Mouse (Mus musculus): ENCODE results near the gene Igfbp6. TPM values are rescaled to one million over a fixed set of nuclear protein-coding genes. Genes with fewer than 3 reads are reported as not detected.

Igfbp6 gene
- 0.17 and 0.57 TPM in 2 replicates for polyA plus RNA-seq (2014; fragmentation: Nextera tagmentation; extraction: Ambion mirVana)

DNA sequence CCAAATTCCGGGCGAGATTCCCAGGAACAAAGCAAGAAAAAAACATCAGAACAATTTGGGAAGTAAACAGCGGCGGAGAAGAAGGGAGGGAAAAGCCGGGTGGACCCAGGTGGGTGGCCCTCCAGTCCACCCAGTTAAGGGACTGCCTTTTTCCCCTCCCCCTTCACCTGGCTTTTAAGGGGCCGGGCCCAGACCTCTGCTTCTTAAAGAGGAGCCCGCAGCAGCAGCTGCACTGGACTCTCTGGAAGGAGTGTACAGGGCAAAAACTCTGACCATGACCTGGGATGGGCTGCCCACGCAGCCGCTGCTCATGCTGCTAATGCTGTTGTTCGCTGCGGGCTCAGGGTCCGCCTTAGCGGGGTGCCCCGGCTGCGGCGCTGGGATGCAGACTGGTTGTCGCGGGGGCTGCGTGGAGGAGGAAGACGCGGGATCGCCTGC, at the start of gene Igfbp6:
Igfbp6 (plus strand) TSS at position 89 of the 438 bp plus-strand sequence.
- Histone ChIP-seq H3K9me3 (ENCODE audit: control insufficient read depth, low read length) (no peaks in the 10 kb centered on the region), H3K27me3 (ENCODE audit: control insufficient read depth, insufficient read depth, low read length) (peaks cover 30% of the 10 kb centered on the region), H3K4me3 (ENCODE audit: low read depth, low read length) (peak within 1 kb of the TSS; percentile 9; the same call in 1 of the 2 replicates), H3K4me1 (ENCODE audit: control insufficient read depth, insufficient read depth, low read length) (peaks cover 3% of the 10 kb centered on the region; the same call in 1 of the 2 replicates), H3K27ac (replicated peaks; ENCODE audit: low read depth, low read length) (no peak within 1 kb of the TSS), H3K9ac (ENCODE audit: low read length) (peak within 1 kb of the TSS; percentile 38), H3K36me3 (ENCODE audit: control insufficient read depth, insufficient read depth, low read length) (no peaks in the 10 kb centered on the region), H3K4me2 (ENCODE audit: low read depth, severe bottlenecking) (peak within 1 kb of the TSS; percentile 46)
- DNase-seq (ENCODE audit: low spot score) (no peak), ATAC-seq (ENCODE audit: insufficient number of reproducible peaks, low FRiP score, low TSS enrichment, low read depth) (no peak)
- WGBS, result 5% methylated on average over 22 of the region's 22 CpGs

GRCm38 (mm10) chr15:102094988-102095387, 49.2 kb upstream of the Igfbp6 start:
- ATAC-seq (ENCODE audit: insufficient number of reproducible peaks, low FRiP score, low TSS enrichment, low read depth) (no peak), DNase-seq (ENCODE audit: low spot score) (no peak)
- no peaks in the 10 kb centered on the region for H3K27me3 ChIP-seq (ENCODE audit: control insufficient read depth, insufficient read depth, low read length)
- peaks cover 13% of the 10 kb centered on the region; the same call in 1 of the 2 replicates for H3K4me1 ChIP-seq (ENCODE audit: control insufficient read depth, insufficient read depth, low read length)
- 87% methylated on average over 16 of the region's 16 CpGs for WGBS
- no peak overlapping the region for H3K4me2 ChIP-seq (ENCODE audit: low read depth, severe bottlenecking)
- no peak overlapping the region for H3K27ac ChIP-seq (replicated peaks; ENCODE audit: low read depth, low read length)
- no peak overlapping the region for H3K9ac ChIP-seq (ENCODE audit: low read length)
- H3K9me3 ChIP-seq (ENCODE audit: control insufficient read depth, low read length), result no peaks in the 10 kb centered on the region
- no peak overlapping the region for H3K4me3 ChIP-seq (ENCODE audit: low read depth, low read length)
- peaks cover 54% of the 10 kb centered on the region for H3K36me3 ChIP-seq (ENCODE audit: control insufficient read depth, insufficient read depth, low read length)

GRCm38 (mm10) chr15:102097147-102097915, 46.8 kb upstream of the Igfbp6 start:
- DNase-seq (ENCODE audit: low spot score) (no peak), ATAC-seq (ENCODE audit: insufficient number of reproducible peaks, low FRiP score, low TSS enrichment, low read depth) (no peak)
- 88% methylated on average over 8 of the region's 8 CpGs for WGBS
- Histone ChIP-seq H3K9me3 (ENCODE audit: control insufficient read depth, low read length) (no peaks in the 10 kb centered on the region), H3K27ac (replicated peaks; ENCODE audit: low read depth, low read length) (peak overlapping the region; percentile 32), H3K4me2 (ENCODE audit: low read depth, severe bottlenecking) (no peak overlapping the region), H3K9ac (ENCODE audit: low read length) (no peak overlapping the region), H3K4me3 (ENCODE audit: low read depth, low read length) (no peak overlapping the region), H3K36me3 (ENCODE audit: control insufficient read depth, insufficient read depth, low read length) (peaks cover 36% of the 10 kb centered on the region), H3K4me1 (ENCODE audit: control insufficient read depth, insufficient read depth, low read length) (peaks cover 32% of the 10 kb centered on the region), H3K27me3 (ENCODE audit: control insufficient read depth, insufficient read depth, low read length) (no peaks in the 10 kb centered on the region)

- H3K27ac ChIP-seq (replicated peaks; ENCODE audit: low read depth, low read length), result peak overlapping the region; percentile 32
- H3K36me3 ChIP-seq (ENCODE audit: control insufficient read depth, insufficient read depth, low read length), result peaks cover 29% of the 10 kb centered on the region
Measured at GRCm38 (mm10) chr15:102097991-102098555, 46.1 kb upstream of the Igfbp6 start.

GRCm38 (mm10) chr15:102099260-102099659, 44.9 kb upstream of the Igfbp6 start:
- Histone ChIP-seq H3K4me1 (ENCODE audit: control insufficient read depth, insufficient read depth, low read length) (peaks cover 51% of the 10 kb centered on the region), H3K9me3 (ENCODE audit: control insufficient read depth, low read length) (no peaks in the 10 kb centered on the region), H3K9ac (ENCODE audit: low read length) (no peak overlapping the region; the same call in 1 of the 2 replicates), H3K27me3 (ENCODE audit: control insufficient read depth, insufficient read depth, low read length) (no peaks in the 10 kb centered on the region), H3K4me3 (ENCODE audit: low read depth, low read length) (no peak overlapping the region; the same call in 1 of the 2 replicates), H3K27ac (replicated peaks; ENCODE audit: low read depth, low read length) (no peak overlapping the region), H3K36me3 (ENCODE audit: control insufficient read depth, insufficient read depth, low read length) (peaks cover 23% of the 10 kb centered on the region), H3K4me2 (ENCODE audit: low read depth, severe bottlenecking) (peak overlapping the region; percentile 72; the same call in 1 of the 2 replicates)
- WGBS, result 31% methylated on average over 5 of the region's 5 CpGs
- ATAC-seq (ENCODE audit: insufficient number of reproducible peaks, low FRiP score, low TSS enrichment, low read depth) (no peak), DNase-seq (ENCODE audit: low spot score) (no peak)

More at GRCm38 (mm10) chr15:102097991-102098555, 46.1 kb upstream of the Igfbp6 start:
- H3K27me3 ChIP-seq (ENCODE audit: control insufficient read depth, insufficient read depth, low read length), result no peaks in the 10 kb centered on the region
- no peak overlapping the region for H3K4me2 ChIP-seq (ENCODE audit: low read depth, severe bottlenecking)
- no peaks in the 10 kb centered on the region for H3K9me3 ChIP-seq (ENCODE audit: control insufficient read depth, low read length)
- no peak overlapping the region for H3K9ac ChIP-seq (ENCODE audit: low read length)
- peaks cover 39% of the 10 kb centered on the region for H3K4me1 ChIP-seq (ENCODE audit: control insufficient read depth, insufficient read depth, low read length)
- 25% methylated on average over 5 of the region's 5 CpGs for WGBS
- DNase-seq (ENCODE audit: low spot score), result peak; percentile 57
- ATAC-seq (ENCODE audit: insufficient number of reproducible peaks, low FRiP score, low TSS enrichment, low read depth), result no peak
- no peak overlapping the region for H3K4me3 ChIP-seq (ENCODE audit: low read depth, low read length)

GRCm38 (mm10) chr15:102099771-102100160, 44.4 kb upstream of the Igfbp6 start:
- peak overlapping the region; percentile 44 for H3K27ac ChIP-seq (replicated peaks; ENCODE audit: low read depth, low read length)
- ATAC-seq (ENCODE audit: insufficient number of reproducible peaks, low FRiP score, low TSS enrichment, low read depth) (no peak), DNase-seq (ENCODE audit: low spot score) (no peak)
- H3K4me2 ChIP-seq (ENCODE audit: low read depth, severe bottlenecking), result peak overlapping the region; percentile 72
- H3K9me3 ChIP-seq (ENCODE audit: control insufficient read depth, low read length), result no peaks in the 10 kb centered on the region
- 19% methylated on average over 8 of the region's 8 CpGs for WGBS
- H3K4me3 ChIP-seq (ENCODE audit: low read depth, low read length), result peak overlapping the region; percentile 37
- H3K4me1 ChIP-seq (ENCODE audit: control insufficient read depth, insufficient read depth, low read length), result peaks cover 54% of the 10 kb centered on the region
- peaks cover 20% of the 10 kb centered on the region for H3K36me3 ChIP-seq (ENCODE audit: control insufficient read depth, insufficient read depth, low read length)
- peak overlapping the region; percentile 49 for H3K9ac ChIP-seq (ENCODE audit: low read length)
- H3K27me3 ChIP-seq (ENCODE audit: control insufficient read depth, insufficient read depth, low read length), result no peaks in the 10 kb centered on the region

DNA sequence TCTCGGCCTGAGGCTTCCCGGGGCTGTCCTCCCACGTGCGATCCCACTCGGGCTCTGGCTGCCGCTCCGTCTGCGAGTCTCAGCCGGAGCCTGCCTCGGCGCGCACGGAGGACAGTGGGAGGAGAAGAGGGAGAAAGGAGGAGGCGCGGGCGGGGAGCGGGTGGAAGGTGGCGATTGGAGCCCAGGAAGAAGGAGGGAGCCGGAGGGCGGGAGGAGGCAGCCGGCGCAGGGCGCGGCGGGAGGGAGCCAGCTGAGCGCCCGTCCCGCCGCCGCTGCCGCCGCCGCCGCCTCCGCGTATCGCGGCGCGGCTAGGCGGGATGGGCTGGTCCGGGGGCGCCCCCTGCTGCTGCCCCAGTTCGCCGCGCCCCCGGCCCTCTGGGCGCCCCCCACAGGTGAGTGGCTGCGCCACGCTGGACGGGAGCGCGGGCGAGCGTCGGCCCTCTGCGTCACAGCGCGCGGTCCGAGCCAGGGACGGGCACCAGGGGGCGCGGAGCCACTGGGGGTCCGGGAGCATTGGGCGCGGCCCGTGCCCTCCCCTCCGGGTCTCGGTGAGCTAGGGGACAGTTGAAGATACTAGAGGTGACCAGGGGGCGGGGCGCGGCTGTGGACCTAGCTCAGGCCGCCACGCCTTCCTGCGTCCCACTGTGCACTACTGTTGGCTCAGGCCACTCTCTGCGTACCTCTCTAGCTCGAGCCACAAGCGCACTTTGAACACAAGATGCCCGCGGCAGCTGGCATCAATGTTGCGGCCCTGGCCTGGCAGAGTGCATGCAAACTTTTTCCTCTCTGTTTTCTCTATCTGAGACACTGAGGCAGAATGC, 43.8 kb upstream of the Igfbp6 start, which contains the start of gene Tns2:
Tns2 (plus strand) TSS at position 253 of the 821 bp plus-strand sequence.
- Histone ChIP-seq H3K27ac (replicated peaks; ENCODE audit: low read depth, low read length) (peak within 1 kb of the TSS; percentile 94), H3K27me3 (ENCODE audit: control insufficient read depth, insufficient read depth, low read length) (no peaks in the 10 kb centered on the region), H3K36me3 (ENCODE audit: control insufficient read depth, insufficient read depth, low read length) (peaks cover 15% of the 10 kb centered on the region; the same call in 1 of the 2 replicates), H3K9me3 (ENCODE audit: control insufficient read depth, low read length) (no peaks in the 10 kb centered on the region), H3K4me3 (ENCODE audit: low read depth, low read length) (peak within 1 kb of the TSS; percentile 37), H3K9ac (ENCODE audit: low read length) (peak within 1 kb of the TSS; percentile 49), H3K4me1 (ENCODE audit: control insufficient read depth, insufficient read depth, low read length) (peaks cover 54% of the 10 kb centered on the region), H3K4me2 (ENCODE audit: low read depth, severe bottlenecking) (peak within 1 kb of the TSS; percentile 72)
- DNase-seq (ENCODE audit: low spot score), result peak; percentile 73
- under 1% methylated on average over 78 of the region's 82 CpGs for WGBS
- ATAC-seq (ENCODE audit: insufficient number of reproducible peaks, low FRiP score, low TSS enrichment, low read depth), result peak; percentile 53
